Mouse (Mus musculus) stomach, postnatal 0 days (tissue): ENCODE measurements around the gene Rbp7.

Source experiments
- CTCF ChIP-seq: IDR thresholded peaks from 2 replicates; pipeline ENCODE4 v1.5.1; 2016; ENCODE audit warnings: antibody characterized with exemption, low read depth, mild to moderate bottlenecking, moderate library complexity
- EP300 ChIP-seq: optimal IDR thresholded peaks from 2 replicates; pipeline ENCODE3; 2016; ENCODE audit warnings: antibody characterized with exemption

- TF ChIP-seq CTCF (no peak), EP300 (no peak)
These were observed 37.8 kb downstream of the Rbp7 start for GRCm38 (mm10) chr4:149416986-149417385.
